Mouse (Mus musculus): Measurements from ENCODE around the gene Krtap19-1. TPM values are rescaled to one million over a fixed set of nuclear protein-coding genes. Genes with fewer than 3 reads are reported as not detected.

The Krtap19-1 gene
- polyA plus RNA-seq (2012; ENCODE audit: insufficient read depth, insufficient read length, missing spikeins) = not detected in 2 replicates

DNA sequence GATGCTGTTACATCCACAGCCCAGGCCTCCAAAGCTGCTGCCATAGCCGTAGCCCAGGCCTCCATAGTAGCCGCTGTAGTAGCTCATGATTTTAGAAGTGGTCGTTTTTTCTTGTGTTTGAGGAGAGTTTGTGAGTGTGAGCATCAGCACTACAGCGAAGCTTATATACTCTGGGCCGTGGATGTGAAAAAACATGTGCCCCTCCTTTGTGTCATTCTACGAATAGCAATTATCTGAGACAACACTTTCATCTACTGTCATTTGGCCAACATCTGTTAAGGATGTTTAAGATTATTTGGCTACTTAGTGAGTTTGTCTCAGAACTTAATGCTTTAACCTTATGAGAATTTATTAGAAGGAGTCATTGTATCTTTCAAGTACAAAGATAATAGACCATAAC is at the start of gene Krtap19-1:
Gene Krtap19-1 (minus strand): TSS at position 101 of the 400 bp plus-strand sequence.
- TF ChIP-seq CTCF (IDR thresholded peaks at IDR 0.05; ENCODE audit: low read depth, low read length) (no peak), POLR2A (IDR thresholded peaks at IDR 0.05; ENCODE audit: borderline replicate concordance, low read depth, low read length) (no peak)
- Histone ChIP-seq H3K4me1 (ENCODE audit: control insufficient read depth, insufficient read depth, low read length) (no peaks in the 10 kb centered on the region), H3K27ac (ENCODE audit: insufficient read depth, low read depth, low read length) (no peak within 1 kb of the TSS)

DNA sequence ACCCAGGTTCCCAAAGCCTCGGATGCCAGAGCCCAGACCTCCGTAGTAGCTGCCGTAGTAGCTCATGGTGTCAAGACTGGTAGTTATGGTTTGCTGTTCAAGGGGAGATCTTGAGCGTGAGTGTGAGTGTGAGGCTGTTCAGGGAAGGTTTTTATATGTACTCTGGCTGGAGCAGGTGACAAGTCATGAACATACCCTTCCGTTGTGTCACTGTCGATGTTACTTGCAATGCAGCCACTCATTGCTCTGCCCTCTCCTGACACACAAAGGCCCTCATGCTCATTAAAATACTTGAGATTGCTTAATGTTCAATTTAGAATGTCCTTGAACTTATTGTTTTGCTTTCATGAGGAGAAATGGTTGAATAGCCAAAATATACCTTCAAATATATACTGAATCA is 27.1 kb upstream of the Krtap19-1 start, which contains the start of gene Krtap19-5:
Gene Krtap19-5 (minus strand): TSS at position 101 of the 400 bp plus-strand sequence.
- Histone ChIP-seq H3K4me1 (ENCODE audit: control insufficient read depth, insufficient read depth, low read length) (no peaks in the 10 kb centered on the region), H3K27ac (ENCODE audit: insufficient read depth, low read depth, low read length) (no peak within 1 kb of the TSS), H3K4me3 (ENCODE audit: insufficient read depth, low read length) (no peak within 1 kb of the TSS)
- TF ChIP-seq POLR2A (IDR thresholded peaks at IDR 0.05; ENCODE audit: borderline replicate concordance, low read depth, low read length) = no peak

More for the DNA sequence above, at the start of gene Krtap19-1:
- no peak within 1 kb of the TSS for H3K4me3 ChIP-seq (ENCODE audit: insufficient read depth, low read length)

GRCm38 (mm10) chr16:88886870-88887269 is 17.7 kb upstream of the Krtap19-1 start:
- Histone ChIP-seq H3K4me3 (ENCODE audit: insufficient read depth, low read length) (no peak overlapping the region), H3K27ac (ENCODE audit: insufficient read depth, low read depth, low read length) (no peak overlapping the region), H3K4me1 (ENCODE audit: control insufficient read depth, insufficient read depth, low read length) (no peaks in the 10 kb centered on the region)
- TF ChIP-seq CTCF (IDR thresholded peaks at IDR 0.05; ENCODE audit: low read depth, low read length) (no peak), POLR2A (IDR thresholded peaks at IDR 0.05; ENCODE audit: borderline replicate concordance, low read depth, low read length) (no peak)

DNA sequence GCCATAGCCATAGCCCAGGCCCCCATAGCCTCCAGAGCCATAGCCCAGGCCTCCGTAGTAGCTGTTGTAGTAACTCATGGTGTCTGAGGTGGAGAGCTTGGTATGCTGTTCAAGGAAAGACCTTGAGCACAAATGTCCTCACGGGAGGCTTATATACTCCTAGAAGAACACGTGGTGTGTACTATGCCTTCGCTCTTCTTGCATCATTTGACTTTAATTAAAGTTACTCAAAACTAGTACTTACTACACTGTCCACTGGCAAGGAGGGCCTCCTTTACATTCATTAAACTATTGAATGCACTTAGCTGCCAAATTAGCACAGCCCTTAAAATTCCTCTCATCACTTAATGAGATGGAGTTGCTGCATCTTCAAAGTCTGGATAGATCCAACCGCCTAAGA is 15.8 kb upstream of the Krtap19-1 start, which contains the start of gene Krtap19-4:
Gene Krtap19-4 (minus strand): TSS at position 101 of the 400 bp plus-strand sequence.
- H3K4me1 ChIP-seq (ENCODE audit: control insufficient read depth, insufficient read depth, low read length) = no peaks in the 10 kb centered on the region
- TF ChIP-seq CTCF (IDR thresholded peaks at IDR 0.05; ENCODE audit: low read depth, low read length) (no peak), POLR2A (IDR thresholded peaks at IDR 0.05; ENCODE audit: borderline replicate concordance, low read depth, low read length) (no peak)

DNA sequence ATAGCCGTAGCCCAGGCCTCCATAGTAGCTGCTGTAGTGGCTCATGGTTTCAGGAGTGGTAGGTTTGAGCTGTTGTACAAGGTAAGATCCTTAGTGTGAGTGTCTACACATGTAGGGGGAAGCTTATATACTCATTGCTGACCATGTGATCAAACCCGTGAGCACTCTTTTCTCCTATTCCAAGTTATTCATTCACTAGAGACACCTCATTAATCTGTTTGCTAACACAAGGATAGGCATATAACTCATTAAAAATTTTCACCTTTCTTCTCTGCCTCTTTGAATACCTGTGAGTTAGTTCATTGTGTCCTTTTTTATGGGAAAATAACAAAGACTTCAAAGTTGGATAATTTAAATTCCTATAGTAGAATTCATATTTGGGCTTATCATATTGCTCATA is 8.7 kb upstream of the Krtap19-1 start, which contains the start of gene Krtap19-3:
Gene Krtap19-3 (minus strand): TSS at position 101 of the 400 bp plus-strand sequence.
- TF ChIP-seq CTCF (IDR thresholded peaks at IDR 0.05; ENCODE audit: low read depth, low read length) (no peak), POLR2A (IDR thresholded peaks at IDR 0.05; ENCODE audit: borderline replicate concordance, low read depth, low read length) (no peak)
- H3K27ac ChIP-seq (ENCODE audit: insufficient read depth, low read depth, low read length) = no peak within 1 kb of the TSS
- H3K4me3 ChIP-seq (ENCODE audit: insufficient read depth, low read length) = no peak within 1 kb of the TSS
- H3K4me1 ChIP-seq (ENCODE audit: control insufficient read depth, insufficient read depth, low read length) = no peaks in the 10 kb centered on the region

More for the DNA sequence above, 15.8 kb upstream of the Krtap19-1 start, which contains the start of gene Krtap19-4:
- Histone ChIP-seq H3K4me3 (ENCODE audit: insufficient read depth, low read length) (no peak within 1 kb of the TSS), H3K27ac (ENCODE audit: insufficient read depth, low read depth, low read length) (no peak within 1 kb of the TSS)

DNA sequence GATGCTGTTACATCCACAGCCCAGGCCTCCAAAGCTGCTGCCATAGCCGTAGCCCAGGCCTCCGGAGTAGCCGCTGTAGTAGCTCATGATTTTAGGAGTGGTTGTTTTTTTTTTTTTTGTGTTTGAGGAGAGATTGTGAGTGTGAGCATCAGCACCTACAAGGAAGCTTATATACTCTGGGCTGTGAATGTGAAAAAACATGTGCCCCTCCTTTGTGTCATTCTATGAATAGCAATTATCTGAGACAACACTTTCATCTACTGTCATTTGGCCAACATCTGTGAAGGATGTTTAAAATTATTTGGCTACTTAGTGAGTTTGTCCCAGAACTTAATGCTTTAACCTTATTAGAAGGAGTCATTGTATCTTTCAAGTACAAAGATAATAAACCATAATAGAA is 5.0 kb upstream of the Krtap19-1 start, which contains the start of gene Krtap19-2:
Gene Krtap19-2 (minus strand): TSS at position 101 of the 400 bp plus-strand sequence.
- Histone ChIP-seq H3K27ac (ENCODE audit: insufficient read depth, low read depth, low read length) (no peak within 1 kb of the TSS), H3K4me1 (ENCODE audit: control insufficient read depth, insufficient read depth, low read length) (no peaks in the 10 kb centered on the region), H3K4me3 (ENCODE audit: insufficient read depth, low read length) (no peak within 1 kb of the TSS)
- no peak for TF ChIP-seq POLR2A (IDR thresholded peaks at IDR 0.05; ENCODE audit: borderline replicate concordance, low read depth, low read length)
- no peak for TF ChIP-seq CTCF (IDR thresholded peaks at IDR 0.05; ENCODE audit: low read depth, low read length)

- H3K4me1 ChIP-seq (ENCODE audit: control insufficient read depth, insufficient read depth, low read length) = no peaks in the 10 kb centered on the region
- H3K4me3 ChIP-seq (ENCODE audit: insufficient read depth, low read length) = no peak overlapping the region
- TF ChIP-seq CTCF (IDR thresholded peaks at IDR 0.05; ENCODE audit: low read depth, low read length) (no peak), POLR2A (IDR thresholded peaks at IDR 0.05; ENCODE audit: borderline replicate concordance, low read depth, low read length) (no peak)
- no peak overlapping the region for H3K27ac ChIP-seq (ENCODE audit: insufficient read depth, low read depth, low read length)
These were observed 4.3 kb downstream of the Krtap19-1 start for GRCm38 (mm10) chr16:88864887-88865407.

- Histone ChIP-seq H3K4me1 (ENCODE audit: control insufficient read depth, insufficient read depth, low read length) (no peaks in the 10 kb centered on the region), H3K27ac (ENCODE audit: insufficient read depth, low read depth, low read length) (no peak overlapping the region), H3K4me3 (ENCODE audit: insufficient read depth, low read length) (no peak overlapping the region)
- TF ChIP-seq POLR2A (IDR thresholded peaks at IDR 0.05; ENCODE audit: borderline replicate concordance, low read depth, low read length) (no peak), CTCF (IDR thresholded peaks at IDR 0.05; ENCODE audit: low read depth, low read length) (no peak)
These were observed 17.8 kb downstream of the Krtap19-1 start for GRCm38 (mm10) chr16:88851450-88851849.

DNA sequence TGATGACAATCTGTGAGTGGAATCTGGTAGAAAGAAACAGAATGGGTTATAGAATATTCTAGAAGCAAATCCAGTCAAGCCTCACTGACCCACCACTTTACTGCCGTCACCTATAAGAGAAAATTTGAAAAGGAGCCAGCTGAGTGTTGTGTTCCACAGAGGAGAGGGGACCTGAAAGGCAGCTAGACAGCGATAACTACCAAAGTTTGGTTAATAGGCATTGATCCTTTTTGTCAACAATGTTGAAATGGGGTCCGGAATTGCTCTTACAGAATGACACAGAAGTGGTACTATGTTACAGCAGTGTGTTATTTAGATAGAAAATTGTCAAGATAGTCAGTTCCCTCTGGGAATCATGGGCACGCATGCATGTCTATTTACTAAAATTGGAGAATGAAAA is 20.7 kb downstream of the Krtap19-1 start:
- no peak for TF ChIP-seq CTCF (IDR thresholded peaks at IDR 0.05; ENCODE audit: low read depth, low read length)
- Histone ChIP-seq H3K27ac (ENCODE audit: insufficient read depth, low read depth, low read length) (no peak overlapping the region), H3K4me1 (ENCODE audit: control insufficient read depth, insufficient read depth, low read length) (no peaks in the 10 kb centered on the region), H3K4me3 (ENCODE audit: insufficient read depth, low read length) (no peak overlapping the region)

DNA sequence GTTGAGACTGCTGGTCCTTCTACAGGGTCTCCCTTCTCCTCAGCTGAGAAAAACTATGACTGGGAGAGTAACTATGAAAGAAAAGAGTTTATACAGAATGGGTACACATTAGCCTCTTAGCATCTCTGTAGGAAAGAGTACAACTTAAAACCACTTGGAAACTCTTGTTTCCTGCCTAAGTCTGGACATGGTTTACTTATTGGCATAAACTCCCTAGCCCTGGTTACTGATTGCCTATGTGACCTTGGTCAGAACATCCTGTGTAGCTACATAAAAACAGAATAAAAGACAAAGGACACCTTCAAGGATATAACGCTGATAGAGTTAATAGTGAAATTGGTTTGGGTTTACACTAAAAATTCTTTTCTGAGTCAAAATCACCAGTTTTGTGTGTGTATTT is 21.8 kb downstream of the Krtap19-1 start:
- Histone ChIP-seq H3K4me3 (ENCODE audit: insufficient read depth, low read length) (no peak overlapping the region), H3K27ac (ENCODE audit: insufficient read depth, low read depth, low read length) (no peak overlapping the region), H3K4me1 (ENCODE audit: control insufficient read depth, insufficient read depth, low read length) (no peaks in the 10 kb centered on the region)
- TF ChIP-seq POLR2A (IDR thresholded peaks at IDR 0.05; ENCODE audit: borderline replicate concordance, low read depth, low read length) (no peak), CTCF (IDR thresholded peaks at IDR 0.05; ENCODE audit: low read depth, low read length) (no peak)
